Mouse (Mus musculus): Measurements from ENCODE around the gene Fcer1g. TPM values are rescaled to one million over a fixed set of nuclear protein-coding genes. Genes with fewer than 3 reads are reported as not detected.

The Fcer1g gene
- polyA plus RNA-seq, 1 experiment from 2014 or later, result 83.6 TPM

- WGBS, result 6% methylated on average over 22 of the region's 22 CpGs
- peak overlapping the region; percentile 68 for H3K4me3 ChIP-seq (ENCODE audit: low read depth, low read length)
- no peaks in the 10 kb centered on the region for H3K9me3 ChIP-seq (ENCODE audit: control insufficient read depth, low read length)
- H3K27me3 ChIP-seq (replicated peaks; ENCODE audit: control insufficient read depth, insufficient read depth, low read length), result no peaks in the 10 kb centered on the region
- ATAC-seq (replicated peaks; ENCODE audit: low FRiP score) (no peak), DNase-seq (ENCODE audit: low spot score) (no peak)
- H3K9ac ChIP-seq (ENCODE audit: low read depth, low read length), result peak overlapping the region; percentile 68
- H3K36me3 ChIP-seq (ENCODE audit: control insufficient read depth, insufficient read depth, low read length), result no peaks in the 10 kb centered on the region
- H3K4me2 ChIP-seq, result peak overlapping the region; percentile 90
- H3K27ac ChIP-seq (ENCODE audit: low read depth, low read length), result peak overlapping the region; percentile 28
- peaks cover 10% of the 10 kb centered on the region for H3K4me1 ChIP-seq (replicated peaks; ENCODE audit: control insufficient read depth, insufficient read depth, low read length)
Observed at GRCm38 (mm10) chr1:171221281-171222193, 12.6 kb downstream of the Fcer1g start.

- Histone ChIP-seq H3K27ac (ENCODE audit: low read depth, low read length) (peak overlapping the region; percentile 28), H3K36me3 (ENCODE audit: control insufficient read depth, insufficient read depth, low read length) (no peaks in the 10 kb centered on the region), H3K9ac (ENCODE audit: low read depth, low read length) (peak overlapping the region; percentile 68; the same call in 1 of the 2 replicates), H3K27me3 (replicated peaks; ENCODE audit: control insufficient read depth, insufficient read depth, low read length) (no peaks in the 10 kb centered on the region), H3K4me3 (ENCODE audit: low read depth, low read length) (peak overlapping the region; percentile 68), H3K9me3 (ENCODE audit: control insufficient read depth, low read length) (no peaks in the 10 kb centered on the region), H3K4me1 (replicated peaks; ENCODE audit: control insufficient read depth, insufficient read depth, low read length) (peaks cover 10% of the 10 kb centered on the region), H3K4me2 (peak overlapping the region; percentile 90)
- WGBS, result 12% methylated on average over 10 of the region's 10 CpGs
- ATAC-seq (replicated peaks; ENCODE audit: low FRiP score), result no peak; the same call in 1 of the 2 replicates
- DNase-seq (ENCODE audit: low spot score), result peak; percentile 80
Observed at GRCm38 (mm10) chr1:171220871-171221270, 13.3 kb downstream of the Fcer1g start.

- DNase-seq (ENCODE audit: low spot score) (no peak), ATAC-seq (replicated peaks; ENCODE audit: low FRiP score) (no peak)
- no peaks in the 10 kb centered on the region for H3K9me3 ChIP-seq (ENCODE audit: control insufficient read depth, low read length)
- peaks cover 6% of the 10 kb centered on the region for H3K4me1 ChIP-seq (replicated peaks; ENCODE audit: control insufficient read depth, insufficient read depth, low read length)
- no peak overlapping the region for H3K9ac ChIP-seq (ENCODE audit: low read depth, low read length)
- H3K4me3 ChIP-seq (ENCODE audit: low read depth, low read length), result no peak overlapping the region
- H3K36me3 ChIP-seq (ENCODE audit: control insufficient read depth, insufficient read depth, low read length), result no peaks in the 10 kb centered on the region
- H3K4me2 ChIP-seq, result no peak overlapping the region
- WGBS, result 73% methylated on average over 18 of the region's 18 CpGs
- no peak overlapping the region for H3K27ac ChIP-seq (ENCODE audit: low read depth, low read length)
- 0 out of 2 replicates have a peak, but pooled peaks cover 2% of the 10 kb centered on the region for H3K27me3 ChIP-seq (replicated peaks; ENCODE audit: control insufficient read depth, insufficient read depth, low read length)
Observed at GRCm38 (mm10) chr1:171216241-171216955, 17.8 kb downstream of the Fcer1g start.

- no peak for ATAC-seq (replicated peaks; ENCODE audit: low FRiP score)
- DNase-seq (ENCODE audit: low spot score), result no peak
- H3K27ac ChIP-seq (ENCODE audit: low read depth, low read length), result no peak within 1 kb of the TSS
- H3K9ac ChIP-seq (ENCODE audit: low read depth, low read length), result no peak within 1 kb of the TSS
- WGBS, result 75% methylated on average over 10 of the region's 10 CpGs
- no peaks in the 10 kb centered on the region for H3K9me3 ChIP-seq (ENCODE audit: control insufficient read depth, low read length)
- peaks cover 7% of the 10 kb centered on the region; the same call in 1 of the 2 replicates for H3K4me1 ChIP-seq (replicated peaks; ENCODE audit: control insufficient read depth, insufficient read depth, low read length)
- H3K4me3 ChIP-seq (ENCODE audit: low read depth, low read length), result no peak within 1 kb of the TSS
- H3K4me2 ChIP-seq, result no peak within 1 kb of the TSS
- H3K36me3 ChIP-seq (ENCODE audit: control insufficient read depth, insufficient read depth, low read length), result no peaks in the 10 kb centered on the region
- H3K27me3 ChIP-seq (replicated peaks; ENCODE audit: control insufficient read depth, insufficient read depth, low read length), result peaks cover 2% of the 10 kb centered on the region; the same call in 1 of the 2 replicates
Observed at GRCm38 (mm10) chr1:171213801-171214496, 20.2 kb downstream of the Fcer1g start, which contains the start of gene Nr1i3. Gene Nr1i3, plus strand, starts transcription at chr1:171213970.

GRCm38 (mm10) chr1:171212854-171213253 lies 21.3 kb downstream of the Fcer1g start:
- Histone ChIP-seq H3K4me3 (ENCODE audit: low read depth, low read length) (no peak overlapping the region), H3K27me3 (replicated peaks; ENCODE audit: control insufficient read depth, insufficient read depth, low read length) (peaks cover 2% of the 10 kb centered on the region; the same call in 1 of the 2 replicates), H3K4me2 (no peak overlapping the region), H3K9ac (ENCODE audit: low read depth, low read length) (no peak overlapping the region), H3K36me3 (ENCODE audit: control insufficient read depth, insufficient read depth, low read length) (no peaks in the 10 kb centered on the region), H3K9me3 (ENCODE audit: control insufficient read depth, low read length) (no peaks in the 10 kb centered on the region), H3K27ac (ENCODE audit: low read depth, low read length) (no peak overlapping the region), H3K4me1 (replicated peaks; ENCODE audit: control insufficient read depth, insufficient read depth, low read length) (peaks cover 7% of the 10 kb centered on the region; the same call in 1 of the 2 replicates)
- DNase-seq (ENCODE audit: low spot score) (no peak), ATAC-seq (replicated peaks; ENCODE audit: low FRiP score) (no peak)
- 51% methylated on average over 3 of the region's 3 CpGs for WGBS

- H3K4me1 ChIP-seq (replicated peaks; ENCODE audit: control insufficient read depth, insufficient read depth, low read length), result peaks cover 7% of the 10 kb centered on the region; the same call in 1 of the 2 replicates
Observed at GRCm38 (mm10) chr1:171209409-171209808, 24.8 kb downstream of the Fcer1g start.

GRCm38 (mm10) chr1:171205704-171206493 lies 28.3 kb downstream of the Fcer1g start:
- DNase-seq (ENCODE audit: low spot score), result no peak
- no peak for ATAC-seq (replicated peaks; ENCODE audit: low FRiP score)
- Histone ChIP-seq H3K9ac (ENCODE audit: low read depth, low read length) (no peak overlapping the region), H3K9me3 (ENCODE audit: control insufficient read depth, low read length) (no peaks in the 10 kb centered on the region), H3K27ac (ENCODE audit: low read depth, low read length) (no peak overlapping the region), H3K27me3 (replicated peaks; ENCODE audit: control insufficient read depth, insufficient read depth, low read length) (no peaks in the 10 kb centered on the region; the same call in none of the 2 replicates), H3K4me2 (no peak overlapping the region), H3K4me1 (replicated peaks; ENCODE audit: control insufficient read depth, insufficient read depth, low read length) (peaks cover 7% of the 10 kb centered on the region; the same call in 1 of the 2 replicates), H3K36me3 (ENCODE audit: control insufficient read depth, insufficient read depth, low read length) (no peaks in the 10 kb centered on the region), H3K4me3 (ENCODE audit: low read depth, low read length) (no peak overlapping the region)
- 58% methylated on average over 6 of the region's 6 CpGs for WGBS

More at GRCm38 (mm10) chr1:171209409-171209808, 24.8 kb downstream of the Fcer1g start:
- no peak overlapping the region for H3K27ac ChIP-seq (ENCODE audit: low read depth, low read length)
- H3K9ac ChIP-seq (ENCODE audit: low read depth, low read length), result no peak overlapping the region
- 21% methylated on average over 4 of the region's 4 CpGs for WGBS
- DNase-seq (ENCODE audit: low spot score) (no peak), ATAC-seq (replicated peaks; ENCODE audit: low FRiP score) (no peak)
- no peaks in the 10 kb centered on the region for H3K9me3 ChIP-seq (ENCODE audit: control insufficient read depth, low read length)
- no peak overlapping the region for H3K4me3 ChIP-seq (ENCODE audit: low read depth, low read length)
- H3K4me2 ChIP-seq, result no peak overlapping the region
- peaks cover 2% of the 10 kb centered on the region for H3K27me3 ChIP-seq (replicated peaks; ENCODE audit: control insufficient read depth, insufficient read depth, low read length)
- H3K36me3 ChIP-seq (ENCODE audit: control insufficient read depth, insufficient read depth, low read length), result no peaks in the 10 kb centered on the region

Measured in liver, embryonic 11.5 days (tissue).